Mouse (Mus musculus) kidney, adult 2 months (tissue): ENCODE data around the gene Dlg5. TPM values are rescaled to one million over a fixed set of nuclear protein-coding genes. Genes with fewer than 3 reads are reported as not detected.
A peak's percentile ranks its signal among the peaks of the same experiment; 100 is the strongest.

Source experiments
- DNase-seq: peaks from one replicate; pipeline ENCODE4 v3.0.0; 2021
- H3K27ac ChIP-seq: fragments of 200-500 bp; 2 replicates; pipeline ENCODE4 v1.5.1; 2012; ENCODE audit warnings: low read depth, low read length, control low read depth, inconsistent platforms; ENCODE audit not compliant: insufficient read depth
- H3K27me3 ChIP-seq: fragments of 200-500 bp; replicated peaks from 2 replicates; pipeline ENCODE4 v1.6.1; 2012; ENCODE audit warnings: mild to moderate bottlenecking, moderate library complexity, low read length, inconsistent platforms; ENCODE audit not compliant: control insufficient read depth, insufficient read depth
- H3K36me3 ChIP-seq: fragments of 200-500 bp; 2 replicates; pipeline ENCODE4 v1.6.1; 2012; ENCODE audit warnings: mild to moderate bottlenecking, moderate library complexity, low read length, inconsistent platforms; ENCODE audit not compliant: control insufficient read depth, insufficient read depth
- H3K4me1 ChIP-seq: fragments of 200-500 bp; 2 replicates; pipeline ENCODE4 v1.6.1; 2011; ENCODE audit warnings: low read length; ENCODE audit not compliant: control insufficient read depth, insufficient read depth
- H3K4me3 ChIP-seq: fragments of 200-500 bp; 2 replicates; pipeline ENCODE4 v1.5.1; 2011; ENCODE audit warnings: mild to moderate bottlenecking, low read depth, low read length, control low read depth; ENCODE audit not compliant: insufficient read depth
- CTCF ChIP-seq: fragments of 200-500 bp; conservative IDR thresholded peaks from 2 replicates; pipeline ENCODE4 v1.5.1; 2011; ENCODE audit warnings: low read depth, mild to moderate bottlenecking, control low read depth, low read length, moderate library complexity, mixed read lengths; ENCODE audit not compliant: insufficient read depth, insufficient read length
- POLR2A ChIP-seq: fragments of 200-500 bp; IDR thresholded peaks from one replicate; pipeline ENCODE4 v1.6.1; 2011; ENCODE audit warnings: low read depth, low read length, control low read depth
- WGBS: fragments of 180-500 bp; shearing (Covaris S2); methylation state at CpG from one replicate; pipeline ENCODE4 v1.1.7; 2018; 5-methylcytosine and 5-hydroxymethylcytosine counted together
- polyA plus RNA-seq: library from polyadenylated mRNA; depleted of rRNA; stranded (reverse); fragments of >200 nt; gene quantifications from 2 replicates; pipeline ENCODE4 v1.2.3, GENCODE M21; 2012; rRNA removed

Dlg5 gene
- polyA plus RNA-seq, 1 experiment, result 31.0 TPM

DNA sequence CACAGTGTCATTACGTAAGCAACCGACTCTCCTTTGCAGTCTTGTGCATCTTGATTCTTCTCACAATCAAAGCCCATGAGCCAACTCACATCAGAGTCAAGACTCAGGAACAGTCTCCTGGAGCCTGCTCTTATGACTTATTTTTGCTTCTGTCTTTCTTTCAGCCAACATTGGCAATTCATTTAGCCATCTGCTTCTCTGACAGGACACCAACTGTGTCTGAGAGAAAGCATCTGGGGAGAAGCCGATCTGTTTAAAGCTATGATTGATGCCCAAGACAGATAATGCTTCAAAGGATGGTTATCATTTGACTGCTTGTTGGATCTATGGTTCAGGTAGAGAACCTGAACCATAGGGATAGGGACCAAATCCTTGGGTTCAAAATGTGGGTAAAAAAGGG lies 153.3 kb downstream of the Dlg5 start:
- Histone ChIP-seq H3K4me3 (no peak overlapping the region), H3K27ac (no peak overlapping the region), H3K27me3 (no peaks in the 10 kb centered on the region), H3K4me1 (peaks cover 4% of the 10 kb centered on the region; the same call in 1 of the 2 replicates), H3K36me3 (no peaks in the 10 kb centered on the region)
- TF ChIP-seq CTCF (no peak), POLR2A (no peak)
- DNase-seq, result no peak
- WGBS, result 91% methylated on average over 3 of the region's 3 CpGs

DNA sequence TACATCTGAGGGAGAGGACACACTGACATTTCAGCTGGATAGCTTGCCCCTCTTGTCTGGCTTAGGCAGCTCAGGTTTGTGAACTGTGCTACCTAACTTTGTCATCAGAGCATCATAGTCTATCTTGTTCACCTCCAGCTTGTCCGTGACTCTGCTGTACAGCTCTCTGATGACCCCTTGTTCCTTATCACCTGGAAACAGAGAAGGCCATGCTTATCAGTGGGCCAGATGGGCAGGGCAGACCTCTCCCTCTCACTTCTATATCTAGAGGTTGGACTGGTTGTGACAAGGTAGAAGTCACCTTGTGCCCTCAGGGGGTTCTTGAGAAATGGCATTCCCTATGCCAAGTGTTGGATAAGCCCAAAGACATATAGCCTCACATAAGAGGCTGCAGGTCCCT lies 154.9 kb downstream of the Dlg5 start:
- Histone ChIP-seq H3K27ac (no peak overlapping the region), H3K27me3 (no peaks in the 10 kb centered on the region), H3K4me3 (no peak overlapping the region), H3K36me3 (no peaks in the 10 kb centered on the region), H3K4me1 (peaks cover 4% of the 10 kb centered on the region; the same call in 1 of the 2 replicates)
- 77% methylated on average over 1 of the region's 1 CpGs for WGBS
- no peak for TF ChIP-seq CTCF
- TF ChIP-seq POLR2A, result no peak
- no peak for DNase-seq

DNA sequence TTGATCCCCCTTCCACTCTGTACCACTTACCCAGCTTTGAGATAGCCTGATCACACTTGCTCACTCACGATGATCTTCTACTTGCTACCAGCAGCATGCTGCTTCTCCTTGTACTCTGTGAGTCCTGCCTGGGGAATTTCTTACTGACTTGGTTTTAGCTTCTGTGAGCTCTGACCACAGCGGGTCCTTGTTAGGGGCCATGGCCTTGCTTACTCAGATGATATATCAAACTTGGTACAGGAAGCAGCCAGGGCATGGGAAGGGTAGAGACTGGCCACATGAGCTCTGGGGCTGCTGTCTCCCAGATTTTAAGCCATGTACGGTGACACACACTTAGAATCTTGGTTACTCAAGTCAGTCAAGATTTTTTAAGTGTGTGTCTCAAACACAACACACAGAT lies 156.5 kb downstream of the Dlg5 start:
- Histone ChIP-seq H3K4me3 (no peak overlapping the region), H3K27ac (no peak overlapping the region), H3K4me1 (no peaks in the 10 kb centered on the region), H3K27me3 (no peaks in the 10 kb centered on the region), H3K36me3 (no peaks in the 10 kb centered on the region)
- no peak for DNase-seq
- TF ChIP-seq CTCF (no peak), POLR2A (no peak)
- WGBS, result 72% methylated on average over 3 of the region's 3 CpGs

DNA sequence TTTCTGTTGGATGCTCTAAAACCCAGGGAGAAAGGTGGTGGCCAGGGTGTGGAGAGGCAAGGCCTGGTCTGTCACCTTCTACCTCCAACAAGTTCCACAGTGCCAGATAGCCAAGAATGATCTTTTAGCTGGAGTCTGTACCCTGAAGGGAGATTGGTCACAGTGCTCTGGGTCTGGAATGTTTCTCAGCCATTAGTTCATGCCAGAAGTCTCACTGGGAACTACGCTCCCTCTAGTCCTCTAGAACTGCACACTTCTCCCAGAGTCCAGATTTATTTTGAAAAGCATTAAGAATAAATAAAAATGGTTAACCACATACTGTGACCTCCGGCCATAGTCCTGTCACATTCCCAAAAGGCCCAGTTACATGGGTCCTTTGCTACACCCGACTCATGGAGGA lies 158.3 kb downstream of the Dlg5 start:
- WGBS, result 59% methylated on average over 3 of the region's 3 CpGs
- DNase-seq, result peak; percentile 44
- TF ChIP-seq CTCF (no peak), POLR2A (no peak)
- Histone ChIP-seq H3K27ac (no peak overlapping the region), H3K4me3 (no peak overlapping the region), H3K27me3 (no peaks in the 10 kb centered on the region), H3K4me1 (no peaks in the 10 kb centered on the region), H3K36me3 (no peaks in the 10 kb centered on the region)

DNA sequence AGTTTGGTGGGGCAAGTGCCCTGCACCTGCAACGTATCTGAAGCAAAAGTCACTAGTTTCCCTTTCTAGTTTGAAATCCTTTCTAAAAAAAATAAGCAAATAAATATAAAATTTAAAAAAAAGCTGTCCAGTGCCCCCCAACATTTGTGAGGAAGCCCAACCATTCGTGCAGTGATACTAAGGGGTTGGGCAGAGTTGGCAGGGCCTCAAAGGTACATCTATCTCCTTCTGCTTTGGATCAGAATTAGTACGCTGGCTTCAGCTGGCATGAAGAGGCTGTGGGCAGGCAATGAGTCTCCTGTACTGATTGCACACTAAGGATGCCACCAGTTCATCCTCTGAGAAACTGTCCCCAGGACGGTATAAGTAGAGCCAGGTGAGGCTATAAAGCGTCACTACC lies 159.2 kb downstream of the Dlg5 start:
- Histone ChIP-seq H3K4me1 (no peaks in the 10 kb centered on the region), H3K4me3 (no peak overlapping the region), H3K27me3 (no peaks in the 10 kb centered on the region), H3K27ac (no peak overlapping the region), H3K36me3 (no peaks in the 10 kb centered on the region)
- no peak for TF ChIP-seq POLR2A
- TF ChIP-seq CTCF, result no peak
- DNase-seq, result no peak
- WGBS, result 65% methylated on average over 5 of the region's 5 CpGs

Other genes starting within 250 kb of the Dlg5 start
- 1.7 and 2.1 TPM in 2 replicates for gene Kcnma1, start 231.4 kb downstream of the Dlg5 start, polyA plus RNA-seq
- not detected in 2 replicates for gene E330034G19Rik, start 47.3 kb upstream of the Dlg5 start, polyA plus RNA-seq
- gene Polr3a, start 241.1 kb upstream of the Dlg5 start, polyA plus RNA-seq, result 8.5 and 9.6 TPM in 2 replicates
- 632 and 749 TPM in 2 replicates for gene Rps24, start 241.2 kb upstream of the Dlg5 start, polyA plus RNA-seq